Mouse (Mus musculus): ENCODE measurements at regions not wholly inside any gene's neighbourhood (a gene's known extent, or its start where the extent isn't known, plus 50 kb on each side); places are given as distances from the start of the nearest gene placed in this dataset.

DNA sequence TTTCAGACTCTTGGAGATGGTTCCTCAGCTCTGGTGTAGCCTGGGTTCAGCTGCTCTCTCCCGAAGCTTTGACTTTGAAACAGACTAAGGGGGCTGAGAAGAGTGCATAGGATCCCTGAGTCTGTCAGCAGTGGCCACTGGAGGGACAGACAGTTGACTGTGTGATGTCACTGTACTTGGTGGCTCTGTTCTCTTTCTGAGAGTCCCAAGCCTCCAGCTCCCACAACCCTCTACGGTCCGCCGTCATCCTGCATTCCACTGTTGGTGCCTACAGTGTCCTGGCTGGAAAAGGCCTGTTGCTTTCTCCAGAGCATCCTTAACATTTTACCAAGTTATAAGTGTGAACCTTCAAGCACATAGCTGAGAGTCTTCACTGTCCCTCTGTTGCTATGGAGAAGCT, 98.6 kb downstream of the 4931417E11Rik start:
- no peak for DNase-seq (ENCODE audit: low read depth, low spot score)
- Histone ChIP-seq H3K9me3 (replicated peaks; ENCODE audit: insufficient read depth, low read length) (no peaks in the 10 kb centered on the region), H3K79me2 (ENCODE audit: control insufficient read depth, insufficient read depth, low read length, poor library complexity) (no peaks in the 10 kb centered on the region), H3K4me3 (ENCODE audit: control insufficient read depth in 1 of 2, insufficient read depth in 1 of 2, low read depth in 2 of 2, low read length in 2 of 2) (no peak overlapping the region), H3K27me3 (ENCODE audit: control insufficient read depth in 1 of 2, insufficient read depth in 2 of 2, low read length in 2 of 2) (no peaks in the 10 kb centered on the region), H3K4me1 (ENCODE audit: control insufficient read depth in 1 of 2, insufficient read depth in 2 of 2, low read length in 2 of 2) (no peaks in the 10 kb centered on the region), H3K27ac (ENCODE audit: control insufficient read depth, low read depth, low read length) (no peak overlapping the region), H3K36me3 (ENCODE audit: control insufficient read depth in 1 of 2, insufficient read depth in 2 of 2, low read length in 2 of 2) (no peaks in the 10 kb centered on the region), H3K9ac (ENCODE audit: control insufficient read depth, low read depth, low read length, poor library complexity, severe bottlenecking) (no peak overlapping the region)
- no peak for TF ChIP-seq UBTF (IDR thresholded peaks at IDR 0.05; ENCODE audit: borderline replicate concordance, insufficient read depth, low read depth, low read length)
- TF ChIP-seq NRF1 (IDR thresholded peaks at IDR 0.05; ENCODE audit: insufficient read depth, low read depth, low read length, poor library complexity, severe bottlenecking), result no peak
- no peak for TF ChIP-seq RCOR1 (IDR thresholded peaks at IDR 0.05; ENCODE audit: low read depth, low read length)
- TF ChIP-seq E2F4 (IDR thresholded peaks at IDR 0.05; ENCODE audit: borderline replicate concordance, low read depth, low read length), result no peak
- TF ChIP-seq ZKSCAN1 (IDR thresholded peaks at IDR 0.05; ENCODE audit: low read depth, low read length), result no peak
- no peak for TF ChIP-seq BHLHE40 (IDR thresholded peaks at IDR 0.05; ENCODE audit: borderline replicate concordance, low read depth, low read length)
- TF ChIP-seq NELFE (IDR thresholded peaks at IDR 0.05; ENCODE audit: low read depth, low read length), result no peak
- no peak for TF ChIP-seq MAZ (IDR thresholded peaks at IDR 0.05; ENCODE audit: low read depth, low read length)
- no peak for TF ChIP-seq RAD21 (IDR thresholded peaks at IDR 0.05; ENCODE audit: low read depth, low read length)
- no peak for TF ChIP-seq GABPA (IDR thresholded peaks at IDR 0.05; ENCODE audit: low read depth, low read length)
- TF ChIP-seq MEF2A (IDR thresholded peaks at IDR 0.05; ENCODE audit: extremely low read depth, insufficient replicate concordance, low read depth, low read length, poor library complexity, severe bottlenecking), result no peak
- TF ChIP-seq POLR2A (IDR thresholded peaks at IDR 0.05; ENCODE audit: control insufficient read depth in 1 of 2, insufficient read depth in 1 of 2, low read depth in 1 of 2, low read length in 2 of 2, poor library complexity in 1 of 2), result no peak
- TF ChIP-seq ELF1 (IDR thresholded peaks at IDR 0.05; ENCODE audit: low read depth, low read length), result no peak
- no peak for TF ChIP-seq ZMIZ1 (IDR thresholded peaks at IDR 0.05; ENCODE audit: low read depth, low read length)
- no peak for TF ChIP-seq SIN3A (IDR thresholded peaks at IDR 0.05; ENCODE audit: low read length)
- TF ChIP-seq MYC (IDR thresholded peaks at IDR 0.05; ENCODE audit: low read depth, low read length), result no peak
- no peak for TF ChIP-seq TCF12 (IDR thresholded peaks at IDR 0.05; ENCODE audit: low read depth, low read length)
- no peak for TF ChIP-seq ETS1 (IDR thresholded peaks at IDR 0.05; ENCODE audit: low read depth, low read length)

DNA sequence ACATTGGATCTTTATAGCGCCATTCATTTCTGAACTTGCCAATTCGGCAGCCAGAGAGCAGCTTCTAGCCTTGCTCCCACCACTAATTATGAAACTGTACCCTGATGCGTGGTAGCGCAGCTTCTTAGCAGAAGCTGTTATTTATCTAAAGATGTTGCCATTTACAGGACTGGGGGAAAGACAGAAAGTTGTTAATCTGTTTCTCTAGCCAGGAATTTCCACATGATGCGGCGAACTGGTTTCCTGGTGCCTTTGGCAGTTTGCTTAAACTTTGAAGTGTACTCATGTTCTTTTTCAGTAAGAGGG, 100.7 kb downstream of the 4931417E11Rik start:
- no peak overlapping the region for H3K4me3 ChIP-seq (ENCODE audit: control insufficient read depth in 1 of 2, insufficient read depth in 1 of 2, low read depth in 2 of 2, low read length in 2 of 2)
- TF ChIP-seq RCOR1 (IDR thresholded peaks at IDR 0.05; ENCODE audit: low read depth, low read length) (no peak), BHLHE40 (IDR thresholded peaks at IDR 0.05; ENCODE audit: borderline replicate concordance, low read depth, low read length) (no peak), SMC3 (IDR thresholded peaks at IDR 0.05; ENCODE audit: low read depth, low read length) (no peak), MAX (IDR thresholded peaks at IDR 0.05; ENCODE audit: low read length) (no peak), MAZ (IDR thresholded peaks at IDR 0.05; ENCODE audit: low read depth, low read length) (no peak), MEF2A (IDR thresholded peaks at IDR 0.05; ENCODE audit: extremely low read depth, insufficient replicate concordance, low read depth, low read length, poor library complexity, severe bottlenecking) (no peak), POLR2A (IDR thresholded peaks at IDR 0.05; ENCODE audit: control insufficient read depth in 1 of 2, insufficient read depth in 1 of 2, low read depth in 1 of 2, low read length in 2 of 2, poor library complexity in 1 of 2) (no peak), RAD21 (IDR thresholded peaks at IDR 0.05; ENCODE audit: low read depth, low read length) (no peak)

More for the DNA sequence above, 100.7 kb downstream of the 4931417E11Rik start:
- H3K79me2 ChIP-seq (ENCODE audit: control insufficient read depth, insufficient read depth, low read length, poor library complexity), result no peaks in the 10 kb centered on the region
- no peaks in the 10 kb centered on the region for H3K4me1 ChIP-seq (ENCODE audit: control insufficient read depth in 1 of 2, insufficient read depth in 2 of 2, low read length in 2 of 2)
- no peak overlapping the region for H3K9ac ChIP-seq (ENCODE audit: control insufficient read depth, low read depth, low read length, poor library complexity, severe bottlenecking)
- H3K9me3 ChIP-seq (replicated peaks; ENCODE audit: insufficient read depth, low read length), result no peaks in the 10 kb centered on the region
- H3K36me3 ChIP-seq (ENCODE audit: control insufficient read depth in 1 of 2, insufficient read depth in 2 of 2, low read length in 2 of 2), result no peaks in the 10 kb centered on the region
- H3K27ac ChIP-seq (ENCODE audit: control insufficient read depth, low read depth, low read length), result no peak overlapping the region
- DNase-seq (ENCODE audit: low read depth, low spot score), result no peak
- no peaks in the 10 kb centered on the region for H3K27me3 ChIP-seq (ENCODE audit: control insufficient read depth in 1 of 2, insufficient read depth in 2 of 2, low read length in 2 of 2)

Measured in MEL (cell line).